Mouse (Mus musculus) MN1 (cell line): Measurements from ENCODE around the gene Fmo2.

Experiments
- DNase-seq: peaks from one replicate; pipeline ENCODE4 v3.0.0-alpha.2; 2016; ENCODE audit warnings: low spot score

Fmo2 gene

DNA sequence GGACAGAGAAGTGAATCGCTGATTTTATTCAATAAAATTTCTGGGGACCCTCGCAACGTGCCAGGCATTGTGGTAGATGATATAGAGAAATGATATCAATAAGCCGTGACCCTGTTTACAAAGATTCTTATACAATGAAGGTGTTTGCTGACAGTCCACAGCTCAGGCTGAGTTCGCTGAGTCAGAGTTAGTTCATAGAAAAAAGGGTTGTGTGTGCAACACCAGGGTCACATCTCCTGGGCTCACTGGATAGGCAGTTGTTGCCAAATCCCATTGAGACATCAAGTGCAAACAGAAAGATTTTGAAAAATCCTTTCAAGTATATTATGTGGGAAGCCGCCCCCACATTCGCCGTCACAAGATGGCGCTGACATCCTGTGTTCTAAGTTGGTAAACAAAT, 58.3 kb downstream of the Fmo2 start:
- DNase-seq: no peak

- no peak for DNase-seq
Measured at GRCm38 (mm10) chr1:162838976-162839375, 59.5 kb downstream of the Fmo2 start.

DNA sequence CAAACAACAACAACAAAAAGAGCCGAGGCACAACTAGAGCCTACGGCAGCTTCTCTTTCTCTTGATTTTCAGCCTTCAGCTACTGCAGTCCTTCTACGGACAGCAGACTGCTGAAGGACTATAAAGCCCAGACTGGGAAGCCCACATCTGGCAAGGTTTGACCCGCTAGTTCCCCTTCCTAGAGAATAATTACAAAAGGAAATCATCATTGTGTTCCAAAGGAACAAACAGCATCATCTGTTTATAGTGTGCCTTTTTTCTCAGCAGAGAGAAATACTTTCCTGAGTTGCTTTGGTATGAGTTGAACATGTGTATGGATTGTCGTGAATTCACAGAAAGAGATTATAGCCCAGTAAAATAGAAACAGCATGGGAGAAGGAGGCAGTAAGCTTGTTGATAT, 64.2 kb downstream of the Fmo2 start:
- no peak for DNase-seq

- no peak for DNase-seq
Measured at GRCm38 (mm10) chr1:162832574-162832953, 66.0 kb downstream of the Fmo2 start.

GRCm38 (mm10) chr1:162831838-162832573, 66.5 kb downstream of the Fmo2 start:
- no peak for DNase-seq
